Mouse (Mus musculus): ENCODE results near the gene Atp13a1. TPM values are rescaled to one million over a fixed set of nuclear protein-coding genes. Genes with fewer than 3 reads are reported as not detected.
A peak's percentile ranks its signal among the peaks of the same experiment; 100 is the strongest.

Gene Atp13a1
- polyA plus RNA-seq, 1 experiment from 2014 or later, result 20.9 TPM

GRCm38 (mm10) chr8:69774503-69775148 lies 16.3 kb upstream of the Atp13a1 start, which contains the start of gene Gm20422:
TSS of gene Gm20422 (minus strand) at chr8:69774886.
- ATAC-seq (ENCODE audit: low read depth), result peak; percentile 98
- H3K4me3 ChIP-seq (ENCODE audit: low read depth, low read length), result peak within 1 kb of the TSS; percentile 81
- no peaks in the 10 kb centered on the region for H3K36me3 ChIP-seq (ENCODE audit: control insufficient read depth, insufficient read depth)
- peak within 1 kb of the TSS; percentile 91 for H3K9ac ChIP-seq (ENCODE audit: low read depth, low read length)
- H3K9me3 ChIP-seq (replicated peaks; ENCODE audit: control insufficient read depth, low read length), result no peaks in the 10 kb centered on the region
- 0% methylated on average over 41 of the region's 41 CpGs for WGBS (ENCODE audit: insufficient replicate concordance)
- H3K4me2 ChIP-seq (ENCODE audit: low read depth, low read length), result peak within 1 kb of the TSS; percentile 80
- H3K4me1 ChIP-seq (ENCODE audit: control insufficient read depth, low read depth, low read length), result peaks cover 25% of the 10 kb centered on the region
- H3K27ac ChIP-seq (ENCODE audit: low read length), result peak within 1 kb of the TSS; percentile 99
- H3K27me3 ChIP-seq (ENCODE audit: control insufficient read depth, insufficient read depth, low read depth, low read length), result no peaks in the 10 kb centered on the region

GRCm38 (mm10) chr8:69775149-69775534 lies 15.8 kb upstream of the Atp13a1 start:
- Histone ChIP-seq H3K9me3 (replicated peaks; ENCODE audit: control insufficient read depth, low read length) (no peaks in the 10 kb centered on the region), H3K27me3 (ENCODE audit: control insufficient read depth, insufficient read depth, low read depth, low read length) (no peaks in the 10 kb centered on the region), H3K9ac (ENCODE audit: low read depth, low read length) (peak overlapping the region; percentile 24), H3K4me2 (ENCODE audit: low read depth, low read length) (peak overlapping the region; percentile 80), H3K4me3 (ENCODE audit: low read depth, low read length) (peak overlapping the region; percentile 81), H3K27ac (ENCODE audit: low read length) (peak overlapping the region; percentile 99; the same call in 1 of the 2 replicates), H3K4me1 (ENCODE audit: control insufficient read depth, low read depth, low read length) (peaks cover 25% of the 10 kb centered on the region), H3K36me3 (ENCODE audit: control insufficient read depth, insufficient read depth) (no peaks in the 10 kb centered on the region)
- WGBS (ENCODE audit: insufficient replicate concordance), result 31% methylated on average over 2 of the region's 2 CpGs
- ATAC-seq (ENCODE audit: low read depth), result no peak

GRCm38 (mm10) chr8:69777111-69777510 lies 13.9 kb upstream of the Atp13a1 start:
- no peak for ATAC-seq (ENCODE audit: low read depth)
- H3K9ac ChIP-seq (ENCODE audit: low read depth, low read length), result no peak overlapping the region
- H3K27ac ChIP-seq (ENCODE audit: low read length), result no peak overlapping the region
- peaks cover 21% of the 10 kb centered on the region for H3K4me1 ChIP-seq (ENCODE audit: control insufficient read depth, low read depth, low read length)
- no peak overlapping the region for H3K4me2 ChIP-seq (ENCODE audit: low read depth, low read length)
- H3K4me3 ChIP-seq (ENCODE audit: low read depth, low read length), result no peak overlapping the region
- no peaks in the 10 kb centered on the region for H3K27me3 ChIP-seq (ENCODE audit: control insufficient read depth, insufficient read depth, low read depth, low read length)
- H3K36me3 ChIP-seq (ENCODE audit: control insufficient read depth, insufficient read depth), result no peaks in the 10 kb centered on the region
- 68% methylated on average over 8 of the region's 12 CpGs for WGBS (ENCODE audit: insufficient replicate concordance)
- no peaks in the 10 kb centered on the region for H3K9me3 ChIP-seq (replicated peaks; ENCODE audit: control insufficient read depth, low read length)

- Histone ChIP-seq H3K27me3 (ENCODE audit: control insufficient read depth, insufficient read depth, low read depth, low read length) (no peaks in the 10 kb centered on the region), H3K4me3 (ENCODE audit: low read depth, low read length) (no peak overlapping the region), H3K4me1 (ENCODE audit: control insufficient read depth, low read depth, low read length) (peaks cover 23% of the 10 kb centered on the region), H3K36me3 (ENCODE audit: control insufficient read depth, insufficient read depth) (peaks cover 7% of the 10 kb centered on the region), H3K9me3 (replicated peaks; ENCODE audit: control insufficient read depth, low read length) (no peaks in the 10 kb centered on the region), H3K27ac (ENCODE audit: low read length) (no peak overlapping the region), H3K4me2 (ENCODE audit: low read depth, low read length) (no peak overlapping the region), H3K9ac (ENCODE audit: low read depth, low read length) (no peak overlapping the region)
- WGBS (ENCODE audit: insufficient replicate concordance), result 34% methylated on average over 5 of the region's 5 CpGs
- no peak for ATAC-seq (ENCODE audit: low read depth)
Observed at GRCm38 (mm10) chr8:69789105-69789504, 1.9 kb upstream of the Atp13a1 start.

- no peak overlapping the region; the same call in 1 of the 2 replicates for H3K27ac ChIP-seq (ENCODE audit: low read length)
- peak overlapping the region; percentile 1; the same call in 1 of the 2 replicates for H3K9ac ChIP-seq (ENCODE audit: low read depth, low read length)
- H3K9me3 ChIP-seq (replicated peaks; ENCODE audit: control insufficient read depth, low read length), result no peaks in the 10 kb centered on the region
- H3K4me3 ChIP-seq (ENCODE audit: low read depth, low read length), result peak overlapping the region; percentile 100
- H3K27me3 ChIP-seq (ENCODE audit: control insufficient read depth, insufficient read depth, low read depth, low read length), result no peaks in the 10 kb centered on the region
- WGBS (ENCODE audit: insufficient replicate concordance), result 43% methylated on average over 5 of the region's 5 CpGs
- no peak for ATAC-seq (ENCODE audit: low read depth)
- H3K4me2 ChIP-seq (ENCODE audit: low read depth, low read length), result peak overlapping the region; percentile 79
- H3K4me1 ChIP-seq (ENCODE audit: control insufficient read depth, low read depth, low read length), result peaks cover 23% of the 10 kb centered on the region
- peaks cover 13% of the 10 kb centered on the region for H3K36me3 ChIP-seq (ENCODE audit: control insufficient read depth, insufficient read depth)
Observed at GRCm38 (mm10) chr8:69789731-69790130, 1.2 kb upstream of the Atp13a1 start.

GRCm38 (mm10) chr8:69790364-69790763 lies 599 bp upstream of the Atp13a1 start:
- ATAC-seq (ENCODE audit: low read depth), result no peak
- 10% methylated on average over 11 of the region's 11 CpGs for WGBS (ENCODE audit: insufficient replicate concordance)
- H3K9me3 ChIP-seq (replicated peaks; ENCODE audit: control insufficient read depth, low read length), result no peaks in the 10 kb centered on the region
- peak overlapping the region; percentile 100 for H3K4me3 ChIP-seq (ENCODE audit: low read depth, low read length)
- H3K27ac ChIP-seq (ENCODE audit: low read length), result peak overlapping the region; percentile 100
- peaks cover 23% of the 10 kb centered on the region for H3K4me1 ChIP-seq (ENCODE audit: control insufficient read depth, low read depth, low read length)
- H3K27me3 ChIP-seq (ENCODE audit: control insufficient read depth, insufficient read depth, low read depth, low read length), result no peaks in the 10 kb centered on the region
- H3K36me3 ChIP-seq (ENCODE audit: control insufficient read depth, insufficient read depth), result peaks cover 19% of the 10 kb centered on the region
- H3K9ac ChIP-seq (ENCODE audit: low read depth, low read length), result peak overlapping the region; percentile 94
- H3K4me2 ChIP-seq (ENCODE audit: low read depth, low read length), result peak overlapping the region; percentile 79

GRCm38 (mm10) chr8:69791415-69792068 lies 579 bp downstream of the Atp13a1 start:
- Histone ChIP-seq H3K36me3 (ENCODE audit: control insufficient read depth, insufficient read depth) (peaks cover 21% of the 10 kb centered on the region), H3K9me3 (replicated peaks; ENCODE audit: control insufficient read depth, low read length) (no peaks in the 10 kb centered on the region), H3K27me3 (ENCODE audit: control insufficient read depth, insufficient read depth, low read depth, low read length) (no peaks in the 10 kb centered on the region), H3K4me1 (ENCODE audit: control insufficient read depth, low read depth, low read length) (peaks cover 23% of the 10 kb centered on the region), H3K4me2 (ENCODE audit: low read depth, low read length) (peak overlapping the region; percentile 85), H3K4me3 (ENCODE audit: low read depth, low read length) (peak overlapping the region; percentile 100), H3K27ac (ENCODE audit: low read length) (peak overlapping the region; percentile 100), H3K9ac (ENCODE audit: low read depth, low read length) (peak overlapping the region; percentile 94)
- 0% methylated on average over 48 of the region's 48 CpGs for WGBS (ENCODE audit: insufficient replicate concordance)
- ATAC-seq (ENCODE audit: low read depth), result peak; percentile 63

- H3K36me3 ChIP-seq (ENCODE audit: control insufficient read depth, insufficient read depth), result peaks cover 40% of the 10 kb centered on the region
- no peak overlapping the region for H3K4me3 ChIP-seq (ENCODE audit: low read depth, low read length)
- no peak overlapping the region for H3K4me2 ChIP-seq (ENCODE audit: low read depth, low read length)
- no peak overlapping the region for H3K9ac ChIP-seq (ENCODE audit: low read depth, low read length)
- 92% methylated on average over 4 of the region's 4 CpGs for WGBS (ENCODE audit: insufficient replicate concordance)
- H3K9me3 ChIP-seq (replicated peaks; ENCODE audit: control insufficient read depth, low read length), result no peaks in the 10 kb centered on the region
- ATAC-seq (ENCODE audit: low read depth), result no peak
- peaks cover 23% of the 10 kb centered on the region for H3K4me1 ChIP-seq (ENCODE audit: control insufficient read depth, low read depth, low read length)
- H3K27ac ChIP-seq (ENCODE audit: low read length), result no peak overlapping the region
- H3K27me3 ChIP-seq (ENCODE audit: control insufficient read depth, insufficient read depth, low read depth, low read length), result no peaks in the 10 kb centered on the region
Observed at GRCm38 (mm10) chr8:69793666-69794065, 2.7 kb downstream of the Atp13a1 start.

GRCm38 (mm10) chr8:69794096-69794495 lies 3.1 kb downstream of the Atp13a1 start:
- Histone ChIP-seq H3K4me3 (ENCODE audit: low read depth, low read length) (no peak overlapping the region), H3K4me1 (ENCODE audit: control insufficient read depth, low read depth, low read length) (peaks cover 22% of the 10 kb centered on the region), H3K27ac (ENCODE audit: low read length) (no peak overlapping the region), H3K4me2 (ENCODE audit: low read depth, low read length) (no peak overlapping the region), H3K9me3 (replicated peaks; ENCODE audit: control insufficient read depth, low read length) (no peaks in the 10 kb centered on the region), H3K27me3 (ENCODE audit: control insufficient read depth, insufficient read depth, low read depth, low read length) (no peaks in the 10 kb centered on the region), H3K9ac (ENCODE audit: low read depth, low read length) (no peak overlapping the region), H3K36me3 (ENCODE audit: control insufficient read depth, insufficient read depth) (peaks cover 43% of the 10 kb centered on the region)
- WGBS (ENCODE audit: insufficient replicate concordance), result 78% methylated on average over 3 of the region's 3 CpGs
- ATAC-seq (ENCODE audit: low read depth), result no peak

Data from liver, embryonic 16.5 days (tissue).